Mouse (Mus musculus): ENCODE results near the gene Ripor1.

GRCm38 (mm10) chr8:105638510-105638909 lies 33.5 kb downstream of the Ripor1 start:
- TF ChIP-seq MAFK (IDR thresholded peaks at IDR 0.05; ENCODE audit: insufficient read depth, low read depth, low read length), result no peak
- no peak for TF ChIP-seq ZC3H11A (IDR thresholded peaks at IDR 0.05; ENCODE audit: borderline replicate concordance, low read depth, low read length)
- no peak for TF ChIP-seq ZNF384 (IDR thresholded peaks at IDR 0.05; ENCODE audit: low read depth, low read length)
- TF ChIP-seq HCFC1 (IDR thresholded peaks at IDR 0.05; ENCODE audit: borderline replicate concordance, insufficient read depth, low read length), result no peak
- TF ChIP-seq CHD2 (IDR thresholded peaks at IDR 0.05; ENCODE audit: low read depth, low read length), result no peak
